Mouse (Mus musculus): Measurements from ENCODE around the gene Car5a. TPM values are rescaled to one million over a fixed set of nuclear protein-coding genes. Genes with fewer than 3 reads are reported as not detected.

The Car5a gene
- polyA plus RNA-seq, 1 experiment from 2014 or later, result not detected

- Histone ChIP-seq H3K36me3 (ENCODE audit: control insufficient read depth, insufficient read depth, low read length) (peaks cover 72% of the 10 kb centered on the region), H3K27ac (ENCODE audit: low read depth) (no peak overlapping the region), H3K4me2 (ENCODE audit: low read length) (no peak overlapping the region), H3K4me3 (ENCODE audit: low read depth, low read length) (no peak overlapping the region), H3K27me3 (replicated peaks; ENCODE audit: control insufficient read depth, insufficient read depth, low read length) (no peaks in the 10 kb centered on the region), H3K9me3 (ENCODE audit: control insufficient read depth, low read length) (no peaks in the 10 kb centered on the region), H3K4me1 (replicated peaks; ENCODE audit: control insufficient read depth, insufficient read depth, low read length) (no peaks in the 10 kb centered on the region), H3K9ac (ENCODE audit: low read length) (no peak overlapping the region)
- peak; percentile 74; the same call in 1 of the 2 replicates for ATAC-seq (replicated peaks; ENCODE audit: low FRiP score, low TSS enrichment, low read depth)
- 70% methylated on average over 8 of the region's 8 CpGs for WGBS
- DNase-seq (ENCODE audit: low spot score), result peak; percentile 58
Observed at GRCm38 (mm10) chr8:121977819-121978590, 33.3 kb upstream of the Car5a start.

DNA sequence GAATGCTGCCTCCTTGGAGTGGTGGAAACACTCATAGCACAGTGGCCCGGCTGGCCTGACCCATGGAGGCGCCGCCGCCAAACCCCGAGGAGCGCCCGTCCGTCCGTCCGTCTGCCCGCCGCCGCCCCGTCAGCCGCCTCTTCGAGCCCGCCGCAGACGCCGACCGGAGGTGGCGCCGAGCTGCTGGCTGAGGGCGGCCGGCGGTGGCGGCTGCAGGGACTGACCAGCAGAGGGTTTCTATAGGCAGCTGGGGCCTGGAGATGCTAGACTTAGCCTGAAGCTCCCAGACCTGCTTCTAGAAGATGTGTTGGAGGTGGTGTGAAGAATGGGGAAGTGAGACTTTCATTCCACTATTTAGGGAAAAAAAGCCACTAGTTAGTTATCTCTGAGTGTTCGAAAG is 29.2 kb upstream of the Car5a start:
- Histone ChIP-seq H3K9me3 (ENCODE audit: control insufficient read depth, low read length) (no peaks in the 10 kb centered on the region), H3K27me3 (replicated peaks; ENCODE audit: control insufficient read depth, insufficient read depth, low read length) (no peaks in the 10 kb centered on the region), H3K4me2 (ENCODE audit: low read length) (no peak overlapping the region), H3K4me3 (ENCODE audit: low read depth, low read length) (no peak overlapping the region), H3K27ac (ENCODE audit: low read depth) (no peak overlapping the region), H3K9ac (ENCODE audit: low read length) (no peak overlapping the region), H3K36me3 (ENCODE audit: control insufficient read depth, insufficient read depth, low read length) (peaks cover 43% of the 10 kb centered on the region), H3K4me1 (replicated peaks; ENCODE audit: control insufficient read depth, insufficient read depth, low read length) (no peaks in the 10 kb centered on the region)
- ATAC-seq (replicated peaks; ENCODE audit: low FRiP score, low TSS enrichment, low read depth) (no peak), DNase-seq (ENCODE audit: low spot score) (no peak)
- 95% methylated on average over 28 of the region's 28 CpGs for WGBS

DNA sequence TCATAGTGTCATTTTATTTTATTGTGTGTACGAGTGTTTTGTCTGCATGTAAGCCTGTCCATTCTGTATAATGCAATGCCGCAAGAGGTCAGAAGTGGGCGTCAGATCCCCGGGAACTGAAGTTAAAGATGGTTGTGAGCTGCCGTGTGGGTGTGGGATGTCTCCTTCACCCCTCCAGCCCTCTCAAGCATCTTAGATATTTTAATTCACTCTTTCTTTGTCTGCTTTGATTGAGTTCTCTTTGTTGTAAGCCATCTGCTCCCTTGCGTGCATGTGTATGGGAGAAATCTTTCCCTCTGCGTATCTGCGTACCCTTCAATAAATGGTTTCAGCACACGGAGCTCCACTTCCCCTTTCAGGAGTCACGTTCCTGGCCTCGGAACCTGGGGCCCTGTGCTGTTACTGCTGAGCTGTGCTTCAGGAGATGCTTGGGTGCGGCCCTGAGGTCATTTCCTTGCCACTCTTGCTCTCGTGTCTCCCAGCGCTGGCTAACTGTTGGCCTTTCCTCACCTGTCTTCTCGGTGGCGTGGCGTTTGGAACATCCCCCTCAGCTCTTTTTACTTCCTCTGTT is 26.9 kb upstream of the Car5a start:
- 74% methylated on average over 17 of the region's 17 CpGs for WGBS
- H3K4me3 ChIP-seq (ENCODE audit: low read depth, low read length), result no peak overlapping the region
- no peak overlapping the region for H3K4me2 ChIP-seq (ENCODE audit: low read length)
- no peak for DNase-seq (ENCODE audit: low spot score)
- peaks cover 29% of the 10 kb centered on the region for H3K36me3 ChIP-seq (ENCODE audit: control insufficient read depth, insufficient read depth, low read length)
- no peaks in the 10 kb centered on the region for H3K27me3 ChIP-seq (replicated peaks; ENCODE audit: control insufficient read depth, insufficient read depth, low read length)
- no peaks in the 10 kb centered on the region for H3K9me3 ChIP-seq (ENCODE audit: control insufficient read depth, low read length)
- ATAC-seq (replicated peaks; ENCODE audit: low FRiP score, low TSS enrichment, low read depth), result no peak
- no peak overlapping the region for H3K9ac ChIP-seq (ENCODE audit: low read length)
- peaks cover 19% of the 10 kb centered on the region for H3K4me1 ChIP-seq (replicated peaks; ENCODE audit: control insufficient read depth, insufficient read depth, low read length)
- H3K27ac ChIP-seq (ENCODE audit: low read depth), result no peak overlapping the region

DNA sequence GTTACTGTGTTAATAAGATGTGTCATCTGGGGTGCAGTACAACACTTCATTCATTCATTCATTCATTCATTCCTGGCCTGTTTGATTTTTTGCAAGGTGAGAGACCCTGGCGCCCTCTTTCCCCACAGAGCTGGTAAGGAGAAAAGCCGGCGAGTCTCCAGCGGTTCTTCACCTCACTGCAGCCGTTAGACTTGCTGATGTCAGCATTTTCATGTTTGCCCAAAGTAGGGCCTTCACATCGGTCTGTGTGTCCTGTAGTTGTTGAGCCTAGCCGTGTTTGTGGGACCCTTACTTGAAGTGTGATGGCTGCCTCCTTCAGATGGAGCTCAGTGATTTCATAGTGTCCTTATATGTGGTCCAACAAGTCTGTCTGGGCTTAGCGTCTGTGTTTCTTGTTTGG is 25.5 kb upstream of the Car5a start:
- no peak overlapping the region for H3K4me3 ChIP-seq (ENCODE audit: low read depth, low read length)
- no peak for DNase-seq (ENCODE audit: low spot score)
- H3K9ac ChIP-seq (ENCODE audit: low read length), result no peak overlapping the region
- H3K27ac ChIP-seq (ENCODE audit: low read depth), result no peak overlapping the region
- H3K4me2 ChIP-seq (ENCODE audit: low read length), result no peak overlapping the region
- ATAC-seq (replicated peaks; ENCODE audit: low FRiP score, low TSS enrichment, low read depth), result no peak
- H3K27me3 ChIP-seq (replicated peaks; ENCODE audit: control insufficient read depth, insufficient read depth, low read length), result no peaks in the 10 kb centered on the region
- peaks cover 28% of the 10 kb centered on the region for H3K4me1 ChIP-seq (replicated peaks; ENCODE audit: control insufficient read depth, insufficient read depth, low read length)
- WGBS, result 85% methylated on average over 8 of the region's 8 CpGs
- H3K36me3 ChIP-seq (ENCODE audit: control insufficient read depth, insufficient read depth, low read length), result peaks cover 16% of the 10 kb centered on the region
- H3K9me3 ChIP-seq (ENCODE audit: control insufficient read depth, low read length), result no peaks in the 10 kb centered on the region

DNA sequence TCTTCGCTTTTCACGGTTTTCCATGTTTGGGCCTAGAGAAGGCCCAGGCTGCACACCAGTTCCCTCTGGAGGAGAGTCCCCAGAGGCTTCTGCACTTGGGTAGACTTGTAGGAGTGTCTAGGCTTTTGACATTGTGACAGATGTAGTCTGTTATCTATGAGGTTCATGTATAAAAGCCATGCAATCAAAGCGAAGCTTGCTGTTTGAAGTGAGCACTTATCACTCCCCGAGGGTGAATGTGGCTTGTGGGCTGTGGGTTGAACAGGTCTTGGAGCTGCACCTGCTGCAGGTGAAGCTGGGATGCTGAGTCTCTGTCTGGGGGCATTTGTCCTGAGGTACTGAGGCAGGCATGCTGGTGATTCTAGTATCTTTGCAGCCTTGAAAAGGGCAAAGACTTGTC is 23.8 kb upstream of the Car5a start:
- ATAC-seq (replicated peaks; ENCODE audit: low FRiP score, low TSS enrichment, low read depth) (no peak), DNase-seq (ENCODE audit: low spot score) (no peak)
- Histone ChIP-seq H3K4me3 (ENCODE audit: low read depth, low read length) (no peak overlapping the region), H3K27me3 (replicated peaks; ENCODE audit: control insufficient read depth, insufficient read depth, low read length) (no peaks in the 10 kb centered on the region), H3K36me3 (ENCODE audit: control insufficient read depth, insufficient read depth, low read length) (no peaks in the 10 kb centered on the region), H3K4me1 (replicated peaks; ENCODE audit: control insufficient read depth, insufficient read depth, low read length) (peaks cover 28% of the 10 kb centered on the region), H3K9me3 (ENCODE audit: control insufficient read depth, low read length) (no peaks in the 10 kb centered on the region), H3K9ac (ENCODE audit: low read length) (no peak overlapping the region), H3K27ac (ENCODE audit: low read depth) (no peak overlapping the region), H3K4me2 (ENCODE audit: low read length) (no peak overlapping the region)
- WGBS, result 55% methylated on average over 4 of the region's 4 CpGs

DNA sequence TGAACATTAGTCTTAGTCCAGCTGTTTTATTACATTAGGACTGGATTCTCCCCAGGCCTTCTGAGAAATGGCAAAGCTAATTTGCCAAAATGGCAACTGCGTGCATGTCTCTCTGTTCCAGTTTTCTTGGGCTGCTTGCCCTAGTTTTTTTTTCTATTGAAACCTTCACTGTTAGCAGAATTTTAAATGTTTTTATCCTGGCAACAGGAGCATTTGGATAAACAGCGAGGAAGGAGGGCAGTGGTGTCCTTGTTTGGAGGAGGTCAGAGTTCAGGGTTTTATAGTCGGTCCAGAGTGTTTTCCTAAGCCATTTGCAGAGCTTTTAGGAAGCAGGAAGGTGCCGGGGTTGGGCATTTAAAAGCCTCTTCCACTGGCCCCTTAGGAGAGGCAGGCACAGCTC is 23.3 kb upstream of the Car5a start:
- Histone ChIP-seq H3K27me3 (replicated peaks; ENCODE audit: control insufficient read depth, insufficient read depth, low read length) (no peaks in the 10 kb centered on the region), H3K9ac (ENCODE audit: low read length) (no peak overlapping the region), H3K36me3 (ENCODE audit: control insufficient read depth, insufficient read depth, low read length) (no peaks in the 10 kb centered on the region), H3K27ac (ENCODE audit: low read depth) (no peak overlapping the region), H3K4me1 (replicated peaks; ENCODE audit: control insufficient read depth, insufficient read depth, low read length) (peaks cover 28% of the 10 kb centered on the region), H3K4me2 (ENCODE audit: low read length) (no peak overlapping the region), H3K9me3 (ENCODE audit: control insufficient read depth, low read length) (no peaks in the 10 kb centered on the region), H3K4me3 (ENCODE audit: low read depth, low read length) (no peak overlapping the region)
- no peak for ATAC-seq (replicated peaks; ENCODE audit: low FRiP score, low TSS enrichment, low read depth)
- 35% methylated on average over 4 of the region's 4 CpGs for WGBS
- DNase-seq (ENCODE audit: low spot score), result no peak

DNA sequence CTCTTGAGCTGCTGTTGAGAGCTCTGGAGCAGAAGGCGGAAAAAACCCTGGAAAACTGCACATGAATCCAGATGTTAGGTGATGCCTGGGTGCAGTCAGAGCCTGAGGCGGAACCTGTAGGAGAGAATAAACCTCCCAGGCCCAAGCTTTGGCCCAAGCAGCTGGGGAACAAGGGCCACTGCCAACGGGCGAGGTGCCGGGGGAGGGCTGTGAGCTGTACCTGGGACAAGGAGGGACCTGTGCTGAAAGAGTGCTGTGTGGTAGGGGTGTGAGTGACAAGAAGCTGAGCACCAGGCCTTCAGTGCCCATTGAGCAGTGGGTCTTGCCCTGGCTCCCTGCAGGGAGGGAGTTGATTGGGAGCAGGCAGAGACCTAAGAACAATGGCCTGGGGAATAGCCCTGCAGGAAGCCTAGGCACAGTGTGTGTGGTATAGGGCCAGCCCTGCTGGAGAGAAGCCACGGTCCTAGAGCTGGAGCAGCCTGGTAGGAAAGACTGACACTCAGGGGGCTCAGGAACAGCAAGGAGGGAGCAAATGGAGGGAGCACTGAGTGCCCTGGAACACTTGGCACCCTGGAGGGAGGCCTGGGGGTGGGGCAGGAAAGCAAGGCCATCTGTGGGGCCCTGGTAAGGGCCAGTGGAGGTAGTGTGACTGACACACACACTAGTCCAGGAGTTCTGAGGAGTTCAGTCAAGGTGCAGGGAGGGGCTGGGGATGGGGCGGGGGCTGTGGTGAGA is 22.2 kb upstream of the Car5a start:
- H3K9ac ChIP-seq (ENCODE audit: low read length), result no peak overlapping the region; the same call in 1 of the 2 replicates
- DNase-seq (ENCODE audit: low spot score) (no peak), ATAC-seq (replicated peaks; ENCODE audit: low FRiP score, low TSS enrichment, low read depth) (peak; percentile 54)
- no peaks in the 10 kb centered on the region for H3K27me3 ChIP-seq (replicated peaks; ENCODE audit: control insufficient read depth, insufficient read depth, low read length)
- H3K9me3 ChIP-seq (ENCODE audit: control insufficient read depth, low read length), result no peaks in the 10 kb centered on the region
- H3K4me1 ChIP-seq (replicated peaks; ENCODE audit: control insufficient read depth, insufficient read depth, low read length), result peaks cover 28% of the 10 kb centered on the region
- H3K4me3 ChIP-seq (ENCODE audit: low read depth, low read length), result no peak overlapping the region
- no peaks in the 10 kb centered on the region for H3K36me3 ChIP-seq (ENCODE audit: control insufficient read depth, insufficient read depth, low read length)
- no peak overlapping the region for H3K4me2 ChIP-seq (ENCODE audit: low read length)
- WGBS, result 54% methylated on average over 7 of the region's 7 CpGs
- no peak overlapping the region for H3K27ac ChIP-seq (ENCODE audit: low read depth)

DNA sequence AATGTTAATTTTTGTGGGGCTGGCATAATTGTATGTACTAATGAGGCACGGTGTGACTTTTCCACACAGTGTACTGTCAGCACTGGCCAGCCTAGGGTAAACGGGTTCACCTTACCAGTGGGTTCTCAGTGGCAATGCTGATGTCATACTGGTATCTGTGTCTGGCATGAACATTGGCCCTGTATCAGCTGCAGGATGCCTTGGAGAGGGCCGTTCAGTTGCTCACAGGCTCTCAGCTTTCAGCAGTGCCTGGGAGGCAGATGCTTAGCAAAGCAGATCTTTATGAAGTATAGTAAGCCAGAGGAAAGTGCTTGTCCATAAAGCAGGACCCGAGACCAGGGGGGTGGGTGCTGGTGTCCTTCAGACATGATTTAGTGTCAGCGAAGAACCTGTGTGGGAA is 21.4 kb upstream of the Car5a start:
- Histone ChIP-seq H3K27ac (ENCODE audit: low read depth) (no peak overlapping the region), H3K4me3 (ENCODE audit: low read depth, low read length) (no peak overlapping the region), H3K27me3 (replicated peaks; ENCODE audit: control insufficient read depth, insufficient read depth, low read length) (no peaks in the 10 kb centered on the region), H3K9ac (ENCODE audit: low read length) (no peak overlapping the region), H3K36me3 (ENCODE audit: control insufficient read depth, insufficient read depth, low read length) (no peaks in the 10 kb centered on the region), H3K4me2 (ENCODE audit: low read length) (no peak overlapping the region), H3K9me3 (ENCODE audit: control insufficient read depth, low read length) (no peaks in the 10 kb centered on the region), H3K4me1 (replicated peaks; ENCODE audit: control insufficient read depth, insufficient read depth, low read length) (peaks cover 28% of the 10 kb centered on the region)
- DNase-seq (ENCODE audit: low spot score) (no peak), ATAC-seq (replicated peaks; ENCODE audit: low FRiP score, low TSS enrichment, low read depth) (no peak)
- WGBS, result 51% methylated on average over 5 of the region's 5 CpGs
